Mouse (Mus musculus): Measurements from ENCODE around the gene Mt3. TPM values are rescaled to one million over a fixed set of nuclear protein-coding genes. Genes with fewer than 3 reads are reported as not detected.

The Mt3 gene
- 0.60 and 1.7 TPM in 2 replicates for polyA plus RNA-seq (2014; fragmentation: Nextera tagmentation; extraction: Ambion mirVana)

DNA sequence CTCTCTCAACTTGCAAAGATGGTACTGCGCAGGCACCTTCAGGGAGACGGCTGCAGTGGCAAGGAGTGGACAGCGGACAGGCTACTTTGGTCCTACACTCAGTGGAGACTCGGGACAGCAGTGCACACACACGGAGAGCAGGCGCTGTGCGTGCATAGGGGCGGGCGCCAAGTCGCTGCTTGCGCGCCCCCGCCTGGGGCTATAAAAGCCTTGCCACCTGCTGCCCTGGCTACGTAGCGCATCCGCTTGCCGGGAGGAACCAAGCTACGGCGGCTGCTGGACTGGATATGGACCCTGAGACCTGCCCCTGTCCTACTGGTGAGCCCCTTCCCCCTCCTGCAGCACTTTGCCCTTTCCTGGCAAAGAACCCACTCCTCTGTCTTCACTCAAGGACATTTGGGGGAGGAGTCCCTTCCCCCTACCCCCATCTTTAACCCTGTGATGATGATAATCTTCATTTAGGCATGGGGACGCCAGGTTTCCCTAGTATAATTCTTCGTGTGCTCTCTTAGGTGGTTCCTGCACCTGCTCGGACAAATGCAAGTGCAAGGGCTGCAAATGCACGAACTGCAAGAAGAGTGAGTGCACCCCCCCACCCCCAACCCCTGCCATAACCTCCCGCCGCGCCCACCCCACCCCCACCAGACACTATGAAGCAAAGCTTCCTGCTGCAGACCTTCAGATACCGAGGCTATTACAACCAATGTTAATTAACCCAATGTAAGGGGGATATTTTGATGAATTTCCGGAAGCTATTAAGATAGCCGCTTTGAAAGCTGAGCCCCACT lies at the start of gene Mt3:
Gene Mt3 (plus strand): TSS at position 95 of the 788 bp plus-strand sequence.
- 2% methylated on average over 29 of the region's 29 CpGs for WGBS
- Histone ChIP-seq H3K4me1 (ENCODE audit: control insufficient read depth, insufficient read depth, low read length) (peaks cover 14% of the 10 kb centered on the region; the same call in 1 of the 2 replicates), H3K27me3 (ENCODE audit: control insufficient read depth, insufficient read depth, low read length) (peaks cover 4% of the 10 kb centered on the region; the same call in 1 of the 2 replicates), H3K4me2 (replicated peaks; ENCODE audit: low read depth, low read length) (peak within 1 kb of the TSS; percentile 58), H3K9me3 (ENCODE audit: control insufficient read depth, low read length) (no peaks in the 10 kb centered on the region), H3K36me3 (ENCODE audit: control insufficient read depth, insufficient read depth, low read length) (no peaks in the 10 kb centered on the region), H3K4me3 (ENCODE audit: low read length) (peak within 1 kb of the TSS; percentile 28), H3K27ac (ENCODE audit: low read depth, low read length) (no peak within 1 kb of the TSS), H3K9ac (ENCODE audit: low read depth, low read length) (peak within 1 kb of the TSS; percentile 35; the same call in 1 of the 2 replicates)
- ATAC-seq (ENCODE audit: low FRiP score, low TSS enrichment) = peak; percentile 75

DNA sequence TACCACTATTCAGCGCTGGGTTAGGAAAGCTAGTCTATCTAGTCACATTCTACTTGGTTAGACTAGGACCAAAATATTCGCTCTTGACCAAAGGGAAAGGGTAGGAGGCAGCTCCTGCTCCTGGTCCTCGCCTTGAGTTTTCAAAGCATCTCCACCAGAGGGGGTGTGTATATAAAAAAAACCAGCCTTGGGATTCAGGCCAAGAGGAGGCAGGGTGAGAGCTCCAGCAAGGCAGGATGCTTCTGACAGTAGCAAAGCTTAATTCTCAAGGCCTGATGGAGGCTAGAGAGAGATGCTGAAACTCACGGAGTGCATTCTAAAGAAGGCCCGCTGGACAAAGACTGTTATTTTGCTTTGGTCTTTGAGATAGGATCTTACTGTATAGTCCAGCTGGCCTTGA lies 48.3 kb upstream of the Mt3 start:
- Histone ChIP-seq H3K4me1 (ENCODE audit: control insufficient read depth, insufficient read depth, low read length) (no peaks in the 10 kb centered on the region), H3K4me2 (replicated peaks; ENCODE audit: low read depth, low read length) (no peak overlapping the region), H3K9me3 (ENCODE audit: control insufficient read depth, low read length) (no peaks in the 10 kb centered on the region), H3K36me3 (ENCODE audit: control insufficient read depth, insufficient read depth, low read length) (no peaks in the 10 kb centered on the region), H3K4me3 (ENCODE audit: low read length) (no peak overlapping the region), H3K9ac (ENCODE audit: low read depth, low read length) (no peak overlapping the region), H3K27me3 (ENCODE audit: control insufficient read depth, insufficient read depth, low read length) (no peaks in the 10 kb centered on the region), H3K27ac (ENCODE audit: low read depth, low read length) (no peak overlapping the region)
- 57% methylated on average over 5 of the region's 5 CpGs for WGBS
- ATAC-seq (ENCODE audit: low FRiP score, low TSS enrichment) = no peak

DNA sequence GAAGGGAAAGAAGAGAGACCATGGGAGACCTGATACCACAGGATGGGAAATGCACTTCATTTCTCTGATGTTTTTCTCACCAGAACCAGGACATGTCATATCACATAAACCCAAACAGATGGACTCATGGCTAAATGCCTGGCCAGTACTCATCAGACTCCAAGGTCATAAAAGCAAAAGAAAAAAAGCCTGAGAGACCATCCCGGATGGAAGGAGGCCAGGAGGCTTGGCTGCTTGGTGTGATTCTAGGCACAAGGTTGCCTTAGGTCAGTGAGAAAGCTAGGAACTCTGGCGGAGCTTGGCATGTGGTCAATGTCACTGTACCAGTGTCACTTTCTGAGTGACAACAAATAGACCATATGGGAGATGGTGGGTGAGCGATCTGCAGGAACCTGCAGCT lies 44.5 kb upstream of the Mt3 start:
- Histone ChIP-seq H3K36me3 (ENCODE audit: control insufficient read depth, insufficient read depth, low read length) (no peaks in the 10 kb centered on the region), H3K9me3 (ENCODE audit: control insufficient read depth, low read length) (no peaks in the 10 kb centered on the region), H3K27ac (ENCODE audit: low read depth, low read length) (no peak overlapping the region), H3K27me3 (ENCODE audit: control insufficient read depth, insufficient read depth, low read length) (no peaks in the 10 kb centered on the region), H3K9ac (ENCODE audit: low read depth, low read length) (no peak overlapping the region), H3K4me1 (ENCODE audit: control insufficient read depth, insufficient read depth, low read length) (no peaks in the 10 kb centered on the region), H3K4me3 (ENCODE audit: low read length) (no peak overlapping the region), H3K4me2 (replicated peaks; ENCODE audit: low read depth, low read length) (no peak overlapping the region)
- no peak for ATAC-seq (ENCODE audit: low FRiP score, low TSS enrichment)
- WGBS = 66% methylated on average over 3 of the region's 3 CpGs

DNA sequence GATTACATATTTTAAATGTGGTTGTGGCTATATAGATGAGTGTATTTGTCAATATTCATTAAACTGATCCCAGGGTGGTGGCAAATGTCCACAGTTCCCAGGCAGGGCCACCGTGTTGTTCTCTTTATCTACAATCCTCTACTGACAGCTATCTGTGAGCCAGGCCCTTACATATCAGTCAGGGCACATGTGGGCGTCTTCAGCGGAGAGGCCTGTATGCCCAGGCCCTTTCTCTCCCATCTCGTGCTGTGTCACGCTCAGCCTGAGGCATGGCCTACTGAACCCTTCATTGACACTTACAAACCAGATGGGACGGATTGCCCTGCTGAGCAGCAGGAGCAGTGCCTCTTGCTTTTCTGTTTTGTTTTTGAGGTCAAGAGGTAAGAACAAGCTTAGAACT lies 43.0 kb upstream of the Mt3 start:
- 81% methylated on average over 6 of the region's 6 CpGs for WGBS
- H3K27me3 ChIP-seq (ENCODE audit: control insufficient read depth, insufficient read depth, low read length) = no peaks in the 10 kb centered on the region

DNA sequence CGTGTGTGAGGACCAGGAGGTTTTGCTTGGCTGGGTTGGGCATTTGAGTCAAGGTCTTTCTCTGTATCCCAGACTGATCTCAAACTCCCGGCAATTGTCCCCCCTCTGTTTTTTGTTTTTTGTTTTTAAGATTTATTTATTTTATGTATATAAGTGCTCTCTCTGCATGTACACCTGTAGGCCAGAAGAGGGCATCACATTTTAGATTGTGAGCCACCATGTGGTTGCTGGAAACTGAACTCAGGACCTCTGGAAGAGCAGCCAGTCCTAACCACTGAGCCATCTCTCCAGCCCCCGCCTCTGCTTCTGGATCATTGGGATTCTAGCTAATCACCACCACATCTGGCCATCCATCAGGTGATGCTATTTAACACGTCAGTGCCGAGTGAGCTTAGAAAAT lies 42.6 kb upstream of the Mt3 start:
- Histone ChIP-seq H3K4me1 (ENCODE audit: control insufficient read depth, insufficient read depth, low read length) (no peaks in the 10 kb centered on the region), H3K9ac (ENCODE audit: low read depth, low read length) (no peak overlapping the region), H3K9me3 (ENCODE audit: control insufficient read depth, low read length) (no peaks in the 10 kb centered on the region), H3K4me3 (ENCODE audit: low read length) (no peak overlapping the region), H3K27me3 (ENCODE audit: control insufficient read depth, insufficient read depth, low read length) (no peaks in the 10 kb centered on the region), H3K36me3 (ENCODE audit: control insufficient read depth, insufficient read depth, low read length) (no peaks in the 10 kb centered on the region), H3K4me2 (replicated peaks; ENCODE audit: low read depth, low read length) (no peak overlapping the region), H3K27ac (ENCODE audit: low read depth, low read length) (no peak overlapping the region)
- no peak for ATAC-seq (ENCODE audit: low FRiP score, low TSS enrichment)
- 75% methylated on average over 5 of the region's 5 CpGs for WGBS

More for the DNA sequence above, 43.0 kb upstream of the Mt3 start:
- H3K27ac ChIP-seq (ENCODE audit: low read depth, low read length) = no peak overlapping the region
- H3K9ac ChIP-seq (ENCODE audit: low read depth, low read length) = no peak overlapping the region
- no peaks in the 10 kb centered on the region for H3K36me3 ChIP-seq (ENCODE audit: control insufficient read depth, insufficient read depth, low read length)
- ATAC-seq (ENCODE audit: low FRiP score, low TSS enrichment) = no peak
- H3K4me3 ChIP-seq (ENCODE audit: low read length) = no peak overlapping the region
- no peak overlapping the region for H3K4me2 ChIP-seq (replicated peaks; ENCODE audit: low read depth, low read length)
- no peaks in the 10 kb centered on the region for H3K9me3 ChIP-seq (ENCODE audit: control insufficient read depth, low read length)
- H3K4me1 ChIP-seq (ENCODE audit: control insufficient read depth, insufficient read depth, low read length) = no peaks in the 10 kb centered on the region

DNA sequence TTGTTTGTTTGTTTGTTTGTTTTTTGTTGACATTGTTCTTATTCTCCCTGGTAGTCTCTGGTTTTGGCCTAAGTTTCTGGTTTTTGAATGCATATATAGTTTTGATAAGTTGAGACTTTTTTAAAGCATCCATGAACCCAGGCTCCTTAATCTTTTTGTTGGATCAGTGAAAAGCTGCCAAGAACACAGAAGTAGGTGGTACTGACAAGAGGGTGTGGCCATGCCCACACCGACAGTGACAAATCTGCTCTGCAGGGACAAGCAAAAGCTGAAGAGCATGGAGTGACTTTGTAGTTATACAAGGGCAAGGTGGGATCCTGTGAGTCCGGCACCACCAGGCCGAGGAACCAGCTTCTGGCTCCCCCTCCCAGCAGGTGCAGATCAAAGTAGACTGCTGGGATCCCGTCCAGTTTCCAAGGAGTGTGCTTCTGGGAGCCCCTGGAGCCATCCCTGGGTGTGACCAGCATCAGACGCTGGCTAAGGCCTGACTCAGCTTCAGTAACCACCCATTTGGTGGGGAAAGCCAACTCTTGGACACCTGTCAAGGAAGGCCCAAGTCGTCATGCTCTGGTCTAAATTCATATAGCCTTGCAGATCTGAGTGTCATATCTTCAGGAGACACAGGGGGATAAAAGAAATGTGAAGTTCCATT lies 41.8 kb upstream of the Mt3 start:
- no peak overlapping the region for H3K9ac ChIP-seq (ENCODE audit: low read depth, low read length)
- H3K9me3 ChIP-seq (ENCODE audit: control insufficient read depth, low read length) = no peaks in the 10 kb centered on the region
- 62% methylated on average over 6 of the region's 6 CpGs for WGBS
- H3K27ac ChIP-seq (ENCODE audit: low read depth, low read length) = no peak overlapping the region
- H3K4me2 ChIP-seq (replicated peaks; ENCODE audit: low read depth, low read length) = no peak overlapping the region
- H3K4me3 ChIP-seq (ENCODE audit: low read length) = no peak overlapping the region
- ATAC-seq (ENCODE audit: low FRiP score, low TSS enrichment) = no peak
- H3K36me3 ChIP-seq (ENCODE audit: control insufficient read depth, insufficient read depth, low read length) = no peaks in the 10 kb centered on the region
- H3K27me3 ChIP-seq (ENCODE audit: control insufficient read depth, insufficient read depth, low read length) = no peaks in the 10 kb centered on the region
- no peaks in the 10 kb centered on the region for H3K4me1 ChIP-seq (ENCODE audit: control insufficient read depth, insufficient read depth, low read length)

DNA sequence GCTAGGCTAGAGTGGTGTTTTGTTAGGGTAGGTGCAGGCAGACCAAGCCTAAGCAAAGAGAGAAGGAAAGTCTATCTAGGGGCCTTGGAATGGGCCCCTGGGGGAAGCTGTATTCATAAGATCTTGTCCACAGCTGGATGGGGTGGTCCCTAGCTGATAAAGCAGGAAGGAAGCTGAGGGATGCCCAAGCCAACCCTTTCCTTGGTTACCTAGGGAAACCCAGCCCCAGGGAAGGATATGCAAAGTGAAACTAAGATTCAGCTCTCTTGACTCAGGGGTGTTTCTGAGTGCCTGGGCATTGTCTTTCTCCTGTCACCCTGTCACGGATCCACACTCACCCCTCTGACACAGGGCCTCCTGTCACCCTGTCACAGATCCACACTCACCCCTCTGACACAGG lies 39.0 kb upstream of the Mt3 start:
- H3K4me1 ChIP-seq (ENCODE audit: control insufficient read depth, insufficient read depth, low read length) = no peaks in the 10 kb centered on the region
- ATAC-seq (ENCODE audit: low FRiP score, low TSS enrichment) = no peak
- no peak overlapping the region for H3K4me2 ChIP-seq (replicated peaks; ENCODE audit: low read depth, low read length)
- no peak overlapping the region for H3K9ac ChIP-seq (ENCODE audit: low read depth, low read length)
- H3K27ac ChIP-seq (ENCODE audit: low read depth, low read length) = no peak overlapping the region
- H3K36me3 ChIP-seq (ENCODE audit: control insufficient read depth, insufficient read depth, low read length) = no peaks in the 10 kb centered on the region
- no peak overlapping the region for H3K4me3 ChIP-seq (ENCODE audit: low read length)
- H3K27me3 ChIP-seq (ENCODE audit: control insufficient read depth, insufficient read depth, low read length) = no peaks in the 10 kb centered on the region
- no peaks in the 10 kb centered on the region for H3K9me3 ChIP-seq (ENCODE audit: control insufficient read depth, low read length)
- 59% methylated on average over 1 of the region's 1 CpGs for WGBS

DNA sequence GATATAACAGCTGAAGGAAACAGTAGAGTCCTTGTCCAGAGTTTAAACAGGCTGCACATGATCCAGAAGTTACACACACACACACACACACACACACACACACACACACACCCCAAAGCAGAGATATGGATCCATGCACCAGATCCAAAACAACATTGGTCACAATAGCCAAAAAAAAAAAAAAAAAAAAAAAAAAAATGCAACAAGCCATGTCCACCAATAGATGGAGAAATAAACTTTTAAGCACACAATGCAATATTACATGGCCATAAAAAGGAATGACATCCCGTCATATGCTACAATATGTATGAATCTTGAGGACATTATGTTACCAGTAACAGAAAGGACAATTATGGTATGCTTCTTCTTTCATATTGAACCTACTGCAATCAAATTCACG lies 38.4 kb upstream of the Mt3 start:
- H3K27ac ChIP-seq (ENCODE audit: low read depth, low read length) = no peak overlapping the region
- H3K4me2 ChIP-seq (replicated peaks; ENCODE audit: low read depth, low read length) = no peak overlapping the region
- no peaks in the 10 kb centered on the region for H3K36me3 ChIP-seq (ENCODE audit: control insufficient read depth, insufficient read depth, low read length)
- no peaks in the 10 kb centered on the region for H3K9me3 ChIP-seq (ENCODE audit: control insufficient read depth, low read length)
- H3K4me3 ChIP-seq (ENCODE audit: low read length) = no peak overlapping the region
- H3K9ac ChIP-seq (ENCODE audit: low read depth, low read length) = no peak overlapping the region
- ATAC-seq (ENCODE audit: low FRiP score, low TSS enrichment) = no peak
- WGBS = 94% methylated on average over 2 of the region's 2 CpGs
- H3K27me3 ChIP-seq (ENCODE audit: control insufficient read depth, insufficient read depth, low read length) = no peaks in the 10 kb centered on the region
- no peaks in the 10 kb centered on the region for H3K4me1 ChIP-seq (ENCODE audit: control insufficient read depth, insufficient read depth, low read length)

DNA sequence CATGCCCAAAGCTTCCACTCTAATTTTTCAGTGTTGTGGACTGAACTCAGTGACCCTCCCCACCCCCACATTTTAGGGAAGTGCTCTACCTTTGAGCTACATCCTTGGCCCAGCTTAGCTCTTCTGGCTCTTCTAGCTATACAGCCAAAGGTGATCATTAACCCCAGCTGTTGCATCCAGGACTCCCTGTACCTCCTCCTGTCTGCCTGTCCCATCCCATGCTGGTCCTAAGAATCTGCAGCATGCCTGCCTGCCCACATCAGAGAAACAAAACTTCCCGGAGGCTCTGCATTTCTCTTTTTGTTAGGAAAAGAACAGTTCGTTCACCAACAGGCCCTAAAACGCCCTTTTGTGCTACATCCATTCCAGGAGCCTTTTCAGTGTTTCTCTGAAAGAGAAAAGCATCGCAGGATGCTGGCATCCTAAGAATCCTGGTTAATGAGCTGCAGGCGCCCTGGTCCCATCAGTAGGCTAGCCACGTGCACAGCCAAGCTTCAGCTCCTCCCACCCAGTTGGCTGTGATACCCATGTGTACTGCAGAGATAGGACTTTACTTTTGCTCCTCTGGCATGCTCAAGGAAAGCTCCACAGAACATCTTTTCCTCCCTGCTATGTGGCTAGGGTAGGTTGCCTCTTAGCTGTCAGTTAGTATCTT lies 33.5 kb upstream of the Mt3 start:
- Histone ChIP-seq H3K4me2 (replicated peaks; ENCODE audit: low read depth, low read length) (no peak overlapping the region), H3K4me1 (ENCODE audit: control insufficient read depth, insufficient read depth, low read length) (no peaks in the 10 kb centered on the region), H3K27ac (ENCODE audit: low read depth, low read length) (no peak overlapping the region), H3K9me3 (ENCODE audit: control insufficient read depth, low read length) (no peaks in the 10 kb centered on the region), H3K9ac (ENCODE audit: low read depth, low read length) (no peak overlapping the region), H3K4me3 (ENCODE audit: low read length) (no peak overlapping the region), H3K36me3 (ENCODE audit: control insufficient read depth, insufficient read depth, low read length) (no peaks in the 10 kb centered on the region), H3K27me3 (ENCODE audit: control insufficient read depth, insufficient read depth, low read length) (no peaks in the 10 kb centered on the region)
- no peak for ATAC-seq (ENCODE audit: low FRiP score, low TSS enrichment)
- WGBS = 12% methylated on average over 6 of the region's 6 CpGs
